Mouse (Mus musculus): Measurements from ENCODE around the gene Zap70. TPM values are rescaled to one million over a fixed set of nuclear protein-coding genes. Genes with fewer than 3 reads are reported as not detected.

Zap70 gene
- total RNA-seq, 2 experiments from 2014 or later, result 2.1 to 2.4 TPM

DNA sequence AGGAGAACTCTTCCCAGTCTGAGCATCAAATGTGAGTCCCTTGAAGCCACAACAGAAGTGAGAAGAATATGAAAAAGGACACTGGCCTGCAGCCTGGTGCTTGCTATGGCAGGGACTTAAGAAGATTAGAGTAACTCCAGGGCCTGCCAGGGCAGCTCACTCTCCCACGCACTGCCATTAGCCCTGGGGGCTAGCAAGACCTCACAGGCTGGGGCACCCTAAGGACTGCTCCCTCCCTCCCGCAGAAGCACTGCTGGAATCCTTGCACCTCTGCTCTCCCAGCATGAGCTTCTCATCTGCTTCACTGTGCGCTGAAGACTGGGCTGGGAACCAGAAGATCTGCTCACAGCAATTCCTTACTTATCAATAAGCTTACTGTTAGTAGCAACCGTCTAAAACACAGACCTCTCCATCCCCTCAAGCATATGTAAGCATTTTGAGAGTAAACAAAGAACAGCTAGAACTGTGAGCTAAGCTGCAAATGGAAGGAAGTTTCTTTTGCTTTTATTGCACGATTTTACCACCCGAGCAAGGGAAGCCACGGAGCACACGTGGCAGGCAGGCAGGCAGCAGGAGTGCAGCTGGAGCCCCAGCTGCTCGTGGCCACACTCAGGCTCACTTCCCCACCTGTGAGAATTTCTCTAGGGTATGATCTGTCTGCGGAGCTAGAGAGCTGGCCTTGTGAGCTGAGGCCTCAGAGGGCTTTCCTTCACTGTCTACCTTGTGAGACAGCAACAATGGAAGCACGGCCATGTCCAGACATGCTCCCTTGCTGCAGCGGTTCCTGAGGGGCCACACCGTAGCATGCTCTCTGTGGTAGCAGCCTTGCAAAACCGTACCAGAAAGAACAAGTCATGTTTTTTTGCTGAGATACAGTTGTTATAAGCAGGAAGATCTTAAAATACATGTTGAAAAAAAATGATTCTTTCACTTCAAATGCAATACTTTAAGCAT, 69.6 kb downstream of the Zap70 start:
- DNase-seq, result no peak

Other genes with a start within 250 kb of the Zap70 start
- gene Cnnm3, start 249.9 kb upstream of the Zap70 start, total RNA-seq (2021), result 10 to 100 TPM; 23.1 to 29.8 TPM
- 10 to 100 TPM; 22.5 to 73.8 TPM for gene Ankrd23, start 224.9 kb upstream of the Zap70 start, total RNA-seq (2021)
- gene Gm42417, start 222.4 kb upstream of the Zap70 start, total RNA-seq (2021), result 10 to 100 TPM; 10.2 to 32.9 TPM
- gene Ankrd39, start 214.4 kb upstream of the Zap70 start, total RNA-seq (2021), result 10 to 100 TPM; 12.9 to 21.6 TPM
- gene Sema4c, start 203.4 kb upstream of the Zap70 start, total RNA-seq (2021), result 10 to 100 TPM; 27.3 to 28.9 TPM
- under 1 TPM; 0.72 to 0.82 TPM for gene Fam178b, start 78.6 kb upstream of the Zap70 start, total RNA-seq (2021)
- 1,000 to 10,000 TPM; 1,610 to 1,679 TPM for gene Cox5b, start 70.3 kb upstream of the Zap70 start, total RNA-seq (2021)
- gene 4933424G06Rik, start 51.6 kb upstream of the Zap70 start, total RNA-seq (2021), result not detected
- 100 to 1,000 TPM; 111 to 133 TPM for gene Actr1b, start 47.4 kb upstream of the Zap70 start, total RNA-seq (2021)
- gene Tmem131, start 181.9 kb downstream of the Zap70 start, total RNA-seq (2021), result 10 to 100 TPM; 39.3 to 48.0 TPM